ENCODE assay signal across 8 mouse cellular contexts in genomic region chr10:120112507-120113396, GRCm38 (mm10). TPM values are rescaled to one million over a fixed set of nuclear protein-coding genes. Genes with fewer than 3 reads are reported as not detected.
A peak's percentile ranks its signal among the peaks of the same experiment; 100 is the strongest.
DNase-seq lines count a peak whose midpoint lies in the region; ATAC-seq lines count a peak whose summit lies in the region.

Helb (minus strand) TSS chr10:120112987.

- H3K27ac ChIP-seq in brown adipose tissue, adult 24 weeks (replicated peaks; ENCODE audit: low read depth, low read length), result peak within 1 kb of the TSS; percentile 86
- peak within 1 kb of the TSS; percentile 87 for H3K27ac ChIP-seq in heart, embryonic 13.5 days (replicated peaks)
- H3K27ac ChIP-seq in liver, embryonic 12.5 days, result peak within 1 kb of the TSS; percentile 98
- H3K27ac ChIP-seq in stomach, embryonic 15.5 days, result peak within 1 kb of the TSS; percentile 51

- under 1% methylated on average over 55 of the region's 55 CpGs for WGBS in heart, embryonic 13.5 days
- under 1% methylated on average over 55 of the region's 55 CpGs for WGBS in liver, embryonic 12.5 days (ENCODE audit: insufficient replicate concordance)
- under 1% methylated on average over 55 of the region's 55 CpGs for WGBS in stomach, embryonic 15.5 days

- peak within 1 kb of the TSS; percentile 84 for H3K4me2 ChIP-seq in heart, embryonic 13.5 days
- H3K4me2 ChIP-seq in liver, embryonic 12.5 days, result peak within 1 kb of the TSS; percentile 78
- peak within 1 kb of the TSS; percentile 77 for H3K4me2 ChIP-seq in stomach, embryonic 15.5 days

- H3K4me1 ChIP-seq in brown adipose tissue, adult 24 weeks (ENCODE audit: control insufficient read depth, insufficient read depth, insufficient read length, low read length), result no peaks in the 10 kb centered on the region
- H3K4me1 ChIP-seq in heart, embryonic 13.5 days, result peaks cover 10% of the 10 kb centered on the region
- H3K4me1 ChIP-seq in liver, embryonic 12.5 days, result peaks cover 18% of the 10 kb centered on the region
- H3K4me1 ChIP-seq in stomach, embryonic 15.5 days, result no peaks in the 10 kb centered on the region

- peak; percentile 98 for DNase-seq in CD4-positive, CD25-positive, alpha-beta regulatory T cell, adult 2 months (ENCODE audit: low read depth, low spot score)
- DNase-seq in fat pad, adult 2 months (ENCODE audit: extremely low read depth, low read depth, low spot score), result peak; percentile 61
- DNase-seq in kidney, postnatal 10 days, result peak; percentile 98
- DNase-seq in natural killer cell, adult 2 months (ENCODE audit: low spot score in 2 of 2), result peak; percentile 99

- peak within 1 kb of the TSS; percentile 85 for H3K9ac ChIP-seq in heart, embryonic 13.5 days
- peak within 1 kb of the TSS; percentile 85 for H3K9ac ChIP-seq in liver, embryonic 12.5 days
- peak within 1 kb of the TSS; percentile 59 for H3K9ac ChIP-seq in stomach, embryonic 15.5 days

- ATAC-seq in heart, embryonic 13.5 days (ENCODE audit: extremely low read depth, insufficient number of reproducible peaks, low FRiP score, low TSS enrichment), result peak; percentile 98
- peak; percentile 99 for ATAC-seq in liver, embryonic 12.5 days
- peak; percentile 100 for ATAC-seq in stomach, embryonic 15.5 days (ENCODE audit: insufficient read depth, low FRiP score, low read depth)

- peak within 1 kb of the TSS; percentile 87 for H3K4me3 ChIP-seq in brown adipose tissue, adult 24 weeks (ENCODE audit: insufficient read depth, low read depth, low read length)
- peak within 1 kb of the TSS; percentile 75 for H3K4me3 ChIP-seq in heart, embryonic 13.5 days
- peak within 1 kb of the TSS; percentile 79 for H3K4me3 ChIP-seq in liver, embryonic 12.5 days
- peak within 1 kb of the TSS; percentile 66 for H3K4me3 ChIP-seq in stomach, embryonic 15.5 days (replicated peaks)

- H3K9me3 ChIP-seq in heart, embryonic 13.5 days, result no peaks in the 10 kb centered on the region
- H3K9me3 ChIP-seq in liver, embryonic 12.5 days (replicated peaks), result no peaks in the 10 kb centered on the region
- no peaks in the 10 kb centered on the region for H3K9me3 ChIP-seq in stomach, embryonic 15.5 days

- H3K27me3 ChIP-seq in heart, embryonic 13.5 days (replicated peaks), result no peaks in the 10 kb centered on the region
- no peaks in the 10 kb centered on the region for H3K27me3 ChIP-seq in liver, embryonic 12.5 days (replicated peaks)
- no peaks in the 10 kb centered on the region for H3K27me3 ChIP-seq in stomach, embryonic 15.5 days (replicated peaks)

- peaks cover 17% of the 10 kb centered on the region for H3K36me3 ChIP-seq in heart, embryonic 13.5 days
- peaks cover 31% of the 10 kb centered on the region for H3K36me3 ChIP-seq in liver, embryonic 12.5 days
- H3K36me3 ChIP-seq in stomach, embryonic 15.5 days, result no peaks in the 10 kb centered on the region

RNA-seq across cellular contexts. Expression of gene Helb, which starts in this region (rescaled TPM):
- 2.9 and 5.5 TPM in 2 replicates for polyA plus RNA-seq in brown adipose tissue, adult 24 weeks (2012; ENCODE audit: insufficient read depth, insufficient read length, missing spikeins)
- polyA plus RNA-seq in heart, embryonic 13.5 days (2015; fragmentation: Nextera tagmentation; extraction: Ambion mirVana), result 5.7 and 6.0 TPM in 2 replicates
- 10.0 and 10.7 TPM in 2 replicates for polyA plus RNA-seq in liver, embryonic 12.5 days (2016; fragmentation: Nextera tagmentation; extraction: Ambion mirVana)
- polyA plus RNA-seq in stomach, embryonic 15.5 days (2015; fragmentation: Nextera tagmentation; extraction: Ambion mirVana), result 5.8 and 6.0 TPM in 2 replicates

Comparison
In these comparisons a context has a peak if more than half of its experiments do, and no peak if none do; other contexts are left out.
1. Peak in every context shown above with its lines: DNase-seq, ATAC-seq, H3K4me3 ChIP-seq and H3K27ac ChIP-seq.